Mouse (Mus musculus): ENCODE measurements around the gene Cda. TPM values are rescaled to one million over a fixed set of nuclear protein-coding genes. Genes with fewer than 3 reads are reported as not detected.
"Not testable (repeated sequence)": the region's sequence is repeated elsewhere in the genome, so short reads cannot be mapped to it uniquely, and the experiment has no call there.

Cda gene
- polyA plus RNA-seq, 1 experiment from 2014 or later: 8.1 TPM

DNA sequence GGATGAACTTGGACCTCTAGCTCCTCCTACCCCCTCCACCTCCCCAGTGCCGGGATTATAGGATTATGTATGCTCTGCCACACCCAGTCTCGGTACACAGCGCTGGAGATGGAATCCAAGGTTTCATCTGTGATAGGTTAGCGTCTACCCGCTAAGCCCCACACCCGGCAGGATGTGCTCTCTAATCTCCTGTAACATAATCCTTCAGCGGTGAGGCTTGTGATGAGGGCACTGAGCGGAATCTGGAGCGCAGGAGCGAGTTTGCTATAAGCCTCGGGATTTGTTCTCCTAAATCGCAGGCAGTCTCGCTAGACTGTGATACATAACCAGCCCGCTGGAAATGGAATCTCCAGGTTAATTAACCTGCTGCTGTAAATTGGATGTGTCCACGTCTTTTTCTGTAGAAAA is 37.5 kb downstream of the Cda start:
- H3K9me3 ChIP-seq (ENCODE audit: control insufficient read depth, low read length): no peaks in the 10 kb centered on the region
- no peak overlapping the region for H3K9ac ChIP-seq (ENCODE audit: low read depth, low read length)
- no peaks in the 10 kb centered on the region for H3K27me3 ChIP-seq (replicated peaks; ENCODE audit: control insufficient read depth, insufficient read depth, low read length)
- no peak overlapping the region for H3K27ac ChIP-seq (ENCODE audit: low read depth, low read length)
- 31% methylated on average over 15 of the region's 15 CpGs for WGBS
- ATAC-seq: no peak
- H3K4me2 ChIP-seq (ENCODE audit: low read length): 0 out of 2 replicates have a peak overlapping the region, but pooled peaks have one; percentile 10
- no peak overlapping the region for H3K4me3 ChIP-seq (ENCODE audit: low read length)
- H3K36me3 ChIP-seq (ENCODE audit: control insufficient read depth, insufficient read depth, low read length): no peaks in the 10 kb centered on the region
- H3K4me1 ChIP-seq (ENCODE audit: control insufficient read depth, insufficient read depth, low read depth, low read length): peaks cover 1% of the 10 kb centered on the region

DNA sequence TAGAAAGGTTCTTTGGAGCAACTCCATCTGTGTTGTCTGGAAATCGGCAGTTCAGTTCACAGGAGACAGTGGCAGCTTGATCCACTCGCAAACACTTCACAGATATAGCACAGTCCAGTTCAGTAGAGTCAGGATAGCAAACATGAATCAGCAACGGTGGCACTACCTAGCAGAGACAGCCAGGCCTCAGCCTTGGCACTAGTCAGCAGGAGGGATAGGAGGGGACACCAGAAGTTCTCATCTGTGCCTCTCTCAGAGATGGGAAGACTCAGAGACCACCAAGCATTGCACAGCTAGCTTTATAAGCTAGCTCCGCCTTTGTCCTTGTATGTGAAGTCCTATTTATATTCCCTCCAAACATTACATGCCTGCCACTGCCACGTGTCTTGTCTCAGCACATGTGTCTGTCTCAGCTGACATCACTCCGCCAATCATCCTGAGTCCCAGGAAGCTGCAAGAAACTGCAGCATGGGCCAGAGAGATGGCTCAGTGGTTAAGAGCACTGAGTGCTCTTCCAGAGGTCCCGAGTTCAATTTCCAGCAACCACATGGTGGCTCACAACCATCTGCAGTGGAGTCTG is 39.8 kb downstream of the Cda start:
- 65% methylated on average over 7 of the region's 7 CpGs for WGBS
- H3K4me3 ChIP-seq (ENCODE audit: low read length): peak overlapping the region; percentile 17; the same call in 1 of the 2 replicates

DNA sequence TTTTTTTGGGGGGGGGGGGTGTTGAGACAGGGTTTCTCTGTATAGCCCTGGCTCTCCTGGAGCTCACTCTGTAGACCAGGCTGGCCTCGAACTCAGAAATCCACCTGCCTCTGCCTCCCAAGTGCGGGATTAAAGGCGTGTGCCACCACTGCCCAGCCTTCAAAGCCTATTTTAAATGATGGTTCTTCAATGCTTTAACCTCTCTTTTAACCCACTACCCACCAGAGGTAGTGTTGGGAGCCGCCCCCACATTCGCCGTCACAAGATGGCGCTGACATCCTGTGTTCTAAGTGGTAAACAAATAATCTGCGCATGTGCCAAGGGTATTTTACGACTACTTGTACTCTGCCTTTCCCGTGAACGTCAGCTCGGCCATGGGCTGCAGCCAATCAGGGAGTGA is 40.6 kb downstream of the Cda start:
- 60% methylated on average over 7 of the region's 12 CpGs for WGBS
- H3K36me3 ChIP-seq (ENCODE audit: control insufficient read depth, insufficient read depth, low read length); H3K4me2 ChIP-seq (ENCODE audit: low read length); H3K4me3 ChIP-seq (ENCODE audit: low read length); H3K27me3 ChIP-seq (replicated peaks; ENCODE audit: control insufficient read depth, insufficient read depth, low read length); H3K9me3 ChIP-seq (ENCODE audit: control insufficient read depth, low read length); ATAC-seq; H3K9ac ChIP-seq (ENCODE audit: low read depth, low read length); H3K27ac ChIP-seq (ENCODE audit: low read depth, low read length): not testable (repeated sequence)
- H3K4me1 ChIP-seq (ENCODE audit: control insufficient read depth, insufficient read depth, low read depth, low read length): peaks cover 19% of the 10 kb centered on the region

More for the DNA sequence above, 39.8 kb downstream of the Cda start:
- Histone ChIP-seq H3K27ac (ENCODE audit: low read depth, low read length) (no peak overlapping the region), H3K9me3 (ENCODE audit: control insufficient read depth, low read length) (no peaks in the 10 kb centered on the region), H3K36me3 (ENCODE audit: control insufficient read depth, insufficient read depth, low read length) (no peaks in the 10 kb centered on the region), H3K27me3 (replicated peaks; ENCODE audit: control insufficient read depth, insufficient read depth, low read length) (no peaks in the 10 kb centered on the region), H3K4me1 (ENCODE audit: control insufficient read depth, insufficient read depth, low read depth, low read length) (peaks cover 18% of the 10 kb centered on the region), H3K4me2 (ENCODE audit: low read length) (peak overlapping the region; percentile 44), H3K9ac (ENCODE audit: low read depth, low read length) (no peak overlapping the region)
- no peak for ATAC-seq

DNA sequence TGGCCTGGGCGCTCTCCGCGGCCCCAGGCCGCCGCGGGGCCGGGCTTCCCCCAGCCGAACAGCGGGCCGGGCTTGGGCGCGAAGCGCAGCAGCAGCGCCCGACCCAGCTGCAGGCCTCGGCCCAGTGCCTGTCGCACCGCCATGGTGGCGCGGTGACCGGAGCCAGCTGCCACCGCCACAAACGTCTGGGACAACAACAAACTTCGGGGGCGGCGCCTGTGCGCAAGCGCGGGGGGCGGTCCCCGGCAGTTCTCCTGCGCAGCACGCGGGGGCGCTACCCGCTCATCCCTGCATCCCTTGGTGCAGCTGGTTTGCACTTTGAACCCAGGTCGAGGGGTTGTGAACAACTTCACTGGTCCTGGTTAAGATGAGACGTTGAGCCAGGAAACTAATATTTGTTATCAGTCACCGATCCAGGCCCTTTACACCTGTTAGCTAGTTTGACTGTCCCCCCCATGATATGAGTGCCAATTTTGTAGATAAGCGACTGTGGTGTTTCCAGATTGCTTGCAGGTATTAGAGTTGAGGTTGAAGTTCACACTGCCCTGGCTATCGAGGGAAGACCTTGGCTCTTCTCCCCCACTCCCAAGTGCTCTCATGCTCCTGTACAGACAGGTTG is 41.6 kb downstream of the Cda start, which contains the start of gene Pink1:
Gene Pink1 (minus strand): TSS at position 231 of the 619 bp plus-strand sequence.
- H3K36me3 ChIP-seq (ENCODE audit: control insufficient read depth, insufficient read depth, low read length): no peaks in the 10 kb centered on the region
- H3K27me3 ChIP-seq (replicated peaks; ENCODE audit: control insufficient read depth, insufficient read depth, low read length): no peaks in the 10 kb centered on the region
- no peaks in the 10 kb centered on the region for H3K9me3 ChIP-seq (ENCODE audit: control insufficient read depth, low read length)
- H3K4me3 ChIP-seq (ENCODE audit: low read length): peak within 1 kb of the TSS; percentile 84
- peak; percentile 71 for ATAC-seq
- peak within 1 kb of the TSS; percentile 81 for H3K9ac ChIP-seq (ENCODE audit: low read depth, low read length)
- H3K4me1 ChIP-seq (ENCODE audit: control insufficient read depth, insufficient read depth, low read depth, low read length): peaks cover 19% of the 10 kb centered on the region
- WGBS: 5% methylated on average over 37 of the region's 41 CpGs
- peak within 1 kb of the TSS; percentile 93 for H3K27ac ChIP-seq (ENCODE audit: low read depth, low read length)
- peak within 1 kb of the TSS; percentile 69 for H3K4me2 ChIP-seq (ENCODE audit: low read length)

DNA sequence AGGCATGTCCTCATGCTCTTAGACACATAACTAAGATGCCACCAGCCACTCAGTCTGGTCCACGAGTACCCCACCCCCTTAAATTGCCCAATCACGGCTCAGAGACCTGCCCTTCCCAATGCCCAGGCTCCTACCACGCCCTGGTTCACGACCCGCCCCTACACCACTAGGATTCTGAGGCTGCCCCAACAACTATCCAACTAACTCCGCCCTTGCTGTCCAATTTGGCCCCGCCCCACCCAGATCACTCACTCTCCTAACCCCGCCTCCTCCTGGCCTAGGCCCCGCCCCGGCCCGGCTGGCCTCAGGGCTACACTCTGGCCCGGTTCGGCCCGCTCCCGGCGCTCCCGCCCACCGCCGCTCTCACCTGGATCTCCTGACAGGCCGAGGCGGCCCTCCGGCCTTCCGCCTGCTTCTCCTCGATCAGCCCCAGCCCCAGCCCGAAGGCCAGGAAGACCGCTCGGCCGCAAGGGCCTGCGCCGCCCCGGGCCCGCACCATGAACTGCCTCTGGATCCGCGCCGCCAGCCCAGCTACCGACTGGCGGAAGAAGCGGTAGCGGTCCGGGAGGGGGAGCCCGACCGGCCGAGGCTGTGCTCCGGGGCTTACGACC is 42.2 kb downstream of the Cda start:
- H3K27me3 ChIP-seq (replicated peaks; ENCODE audit: control insufficient read depth, insufficient read depth, low read length): no peaks in the 10 kb centered on the region
- ATAC-seq: peak; percentile 87
- under 1% methylated on average over 42 of the region's 45 CpGs for WGBS
- peak overlapping the region; percentile 81 for H3K9ac ChIP-seq (ENCODE audit: low read depth, low read length)
- peak overlapping the region; percentile 84 for H3K4me3 ChIP-seq (ENCODE audit: low read length)
- H3K9me3 ChIP-seq (ENCODE audit: control insufficient read depth, low read length): no peaks in the 10 kb centered on the region
- peaks cover 19% of the 10 kb centered on the region for H3K4me1 ChIP-seq (ENCODE audit: control insufficient read depth, insufficient read depth, low read depth, low read length)
- H3K4me2 ChIP-seq (ENCODE audit: low read length): peak overlapping the region; percentile 69
- no peaks in the 10 kb centered on the region for H3K36me3 ChIP-seq (ENCODE audit: control insufficient read depth, insufficient read depth, low read length)
- peak overlapping the region; percentile 93 for H3K27ac ChIP-seq (ENCODE audit: low read depth, low read length)

DNA sequence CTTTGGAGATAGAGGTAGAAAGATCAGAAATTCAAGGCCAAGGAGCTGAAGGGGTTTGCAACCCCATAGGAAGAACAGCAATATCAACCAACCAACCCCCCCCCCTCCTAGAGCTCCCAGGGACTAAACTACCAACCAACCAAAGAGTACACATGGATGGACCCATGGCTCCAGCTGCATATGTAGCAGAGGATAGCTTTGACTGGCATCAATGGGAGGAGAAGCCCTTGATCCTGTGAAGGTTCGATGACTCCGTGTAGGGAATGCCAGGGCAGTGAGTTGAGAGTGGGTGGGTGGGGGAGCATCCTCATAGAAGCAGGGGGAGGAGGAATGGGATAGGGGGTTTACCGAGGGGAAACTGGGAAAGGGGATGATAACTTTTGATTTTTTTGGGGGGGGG is 43.3 kb downstream of the Cda start:
- Histone ChIP-seq H3K4me2 (ENCODE audit: low read length) (no peak overlapping the region), H3K4me1 (ENCODE audit: control insufficient read depth, insufficient read depth, low read depth, low read length) (peaks cover 19% of the 10 kb centered on the region), H3K9me3 (ENCODE audit: control insufficient read depth, low read length) (no peaks in the 10 kb centered on the region), H3K9ac (ENCODE audit: low read depth, low read length) (no peak overlapping the region), H3K4me3 (ENCODE audit: low read length) (no peak overlapping the region), H3K36me3 (ENCODE audit: control insufficient read depth, insufficient read depth, low read length) (no peaks in the 10 kb centered on the region), H3K27ac (ENCODE audit: low read depth, low read length) (no peak overlapping the region), H3K27me3 (replicated peaks; ENCODE audit: control insufficient read depth, insufficient read depth, low read length) (no peaks in the 10 kb centered on the region)
- ATAC-seq: no peak
- 96% methylated on average over 3 of the region's 3 CpGs for WGBS

DNA sequence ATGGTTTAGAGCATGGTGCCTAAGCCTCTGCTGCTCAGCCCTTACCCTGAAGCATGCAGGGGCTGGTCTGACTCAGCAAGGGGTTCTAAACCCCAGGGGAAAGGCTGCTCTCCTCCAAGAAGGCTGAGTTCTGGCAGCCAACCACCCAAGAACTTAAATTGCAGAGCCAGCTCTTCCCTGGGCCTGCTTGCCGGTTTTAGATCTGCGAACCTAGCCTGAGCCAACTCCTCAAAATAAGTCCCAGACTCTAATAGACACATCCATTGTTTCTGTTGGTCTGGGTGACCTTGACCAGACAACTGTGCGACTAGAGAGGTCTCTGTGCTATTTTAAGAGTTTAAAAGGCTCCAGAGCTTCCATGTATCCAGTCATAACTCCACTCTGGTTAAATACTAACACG is 44.0 kb downstream of the Cda start:
- no peaks in the 10 kb centered on the region for H3K27me3 ChIP-seq (replicated peaks; ENCODE audit: control insufficient read depth, insufficient read depth, low read length)
- no peak overlapping the region; the same call in 1 of the 2 replicates for H3K9ac ChIP-seq (ENCODE audit: low read depth, low read length)
- peak overlapping the region; percentile 25; the same call in 1 of the 2 replicates for H3K27ac ChIP-seq (ENCODE audit: low read depth, low read length)
- no peak overlapping the region for H3K4me3 ChIP-seq (ENCODE audit: low read length)
- peaks cover 19% of the 10 kb centered on the region for H3K4me1 ChIP-seq (ENCODE audit: control insufficient read depth, insufficient read depth, low read depth, low read length)
- no peak for ATAC-seq
- 72% methylated on average over 4 of the region's 4 CpGs for WGBS
- no peaks in the 10 kb centered on the region for H3K36me3 ChIP-seq (ENCODE audit: control insufficient read depth, insufficient read depth, low read length)
- H3K9me3 ChIP-seq (ENCODE audit: control insufficient read depth, low read length): no peaks in the 10 kb centered on the region
- no peak overlapping the region for H3K4me2 ChIP-seq (ENCODE audit: low read length)

DNA sequence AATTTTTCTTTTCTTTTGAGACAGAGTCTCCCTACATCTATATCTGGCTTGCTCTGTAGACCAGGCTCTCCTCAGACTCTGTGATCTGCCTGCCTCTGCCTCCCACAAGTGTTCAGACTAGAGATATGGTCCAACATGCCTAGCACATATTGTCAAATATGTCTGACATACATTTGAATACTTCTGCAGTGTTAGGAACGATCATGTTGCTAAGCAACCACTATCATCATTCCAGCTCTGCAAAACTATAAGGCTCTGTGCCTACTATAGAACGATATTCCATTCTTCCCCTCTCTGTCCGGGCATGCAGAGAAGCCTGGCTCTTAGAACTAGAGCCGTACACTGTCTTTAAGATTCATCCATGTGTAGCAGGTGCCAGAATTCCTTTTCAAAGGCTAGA is 45.1 kb downstream of the Cda start:
- Histone ChIP-seq H3K9me3 (ENCODE audit: control insufficient read depth, low read length) (no peaks in the 10 kb centered on the region), H3K4me1 (ENCODE audit: control insufficient read depth, insufficient read depth, low read depth, low read length) (peaks cover 19% of the 10 kb centered on the region), H3K36me3 (ENCODE audit: control insufficient read depth, insufficient read depth, low read length) (no peaks in the 10 kb centered on the region), H3K4me2 (ENCODE audit: low read length) (no peak overlapping the region), H3K9ac (ENCODE audit: low read depth, low read length) (no peak overlapping the region), H3K4me3 (ENCODE audit: low read length) (no peak overlapping the region), H3K27me3 (replicated peaks; ENCODE audit: control insufficient read depth, insufficient read depth, low read length) (no peaks in the 10 kb centered on the region), H3K27ac (ENCODE audit: low read depth, low read length) (0 out of 2 replicates have a peak overlapping the region, but pooled peaks have one; percentile 4)
- 11% methylated on average over 4 of the region's 4 CpGs for WGBS
- no peak for ATAC-seq

DNA sequence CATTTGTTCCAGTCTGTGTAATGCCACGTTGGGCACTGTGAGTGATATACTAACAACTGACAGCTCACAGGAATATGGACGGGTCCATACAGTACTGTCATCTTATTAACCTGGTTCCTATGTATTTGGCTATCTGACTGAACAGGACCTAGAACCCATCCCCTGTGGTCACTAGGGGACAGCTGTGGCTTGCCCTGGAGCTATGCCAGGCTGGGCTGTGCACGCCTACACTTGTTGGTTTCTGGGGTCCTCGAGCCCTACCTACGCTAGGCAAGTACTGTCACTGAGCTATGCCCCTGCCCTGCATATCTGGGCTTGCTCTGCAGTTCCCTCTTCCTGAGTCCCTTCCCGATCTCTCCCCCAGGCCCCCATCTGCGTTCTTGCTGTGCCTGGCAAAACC is 46.3 kb downstream of the Cda start:
- no peak for ATAC-seq
- Histone ChIP-seq H3K4me2 (ENCODE audit: low read length) (no peak overlapping the region), H3K36me3 (ENCODE audit: control insufficient read depth, insufficient read depth, low read length) (peaks cover 2% of the 10 kb centered on the region), H3K27ac (ENCODE audit: low read depth, low read length) (no peak overlapping the region), H3K4me1 (ENCODE audit: control insufficient read depth, insufficient read depth, low read depth, low read length) (peaks cover 19% of the 10 kb centered on the region), H3K9me3 (ENCODE audit: control insufficient read depth, low read length) (no peaks in the 10 kb centered on the region), H3K27me3 (replicated peaks; ENCODE audit: control insufficient read depth, insufficient read depth, low read length) (no peaks in the 10 kb centered on the region), H3K4me3 (ENCODE audit: low read length) (no peak overlapping the region), H3K9ac (ENCODE audit: low read depth, low read length) (no peak overlapping the region)
- WGBS: 76% methylated on average over 7 of the region's 7 CpGs
